Mouse (Mus musculus) cortical plate, adult 2 months (tissue): ENCODE results near the gene Tbc1d8. TPM values are rescaled to one million over a fixed set of nuclear protein-coding genes. Genes with fewer than 3 reads are reported as not detected.

Experiments
- H3K27ac ChIP-seq: fragments of 200-500 bp; 2 replicates; pipeline ENCODE4 v1.5.1; 2012; ENCODE audit warnings: low read length, control low read depth, inconsistent platforms; ENCODE audit not compliant: insufficient read depth
- H3K4me1 ChIP-seq: fragments of 200-500 bp; 2 replicates; pipeline ENCODE4 v1.6.1; 2011; ENCODE audit warnings: low read length; ENCODE audit not compliant: control insufficient read depth, insufficient read depth
- H3K4me3 ChIP-seq: fragments of 200-500 bp; 2 replicates; pipeline ENCODE4 v1.5.1; 2011; ENCODE audit warnings: mild to moderate bottlenecking, low read length, control low read depth; ENCODE audit not compliant: insufficient read depth
- CTCF ChIP-seq: fragments of 200-500 bp; IDR thresholded peaks from 2 replicates; pipeline ENCODE4 v1.5.1; 2011; ENCODE audit warnings: mild to moderate bottlenecking, control low read depth, low read length; ENCODE audit not compliant: insufficient read depth; ENCODE audit errors: extremely low read depth
- POLR2A ChIP-seq: fragments of 200-500 bp; IDR thresholded peaks from 2 replicates; pipeline ENCODE4 v1.6.1; 2011; ENCODE audit warnings: mild to moderate bottlenecking, low read length, control low read depth; ENCODE audit not compliant: insufficient read depth; ENCODE audit errors: extremely low read depth
- polyA plus RNA-seq: library from polyadenylated mRNA; depleted of rRNA; stranded (reverse); fragments of >200 nt; gene quantifications from 2 replicates; pipeline ENCODE4 v1.2.3, GENCODE M21; 2012

The Tbc1d8 gene
- polyA plus RNA-seq, 1 experiment, result 20.3 TPM

DNA sequence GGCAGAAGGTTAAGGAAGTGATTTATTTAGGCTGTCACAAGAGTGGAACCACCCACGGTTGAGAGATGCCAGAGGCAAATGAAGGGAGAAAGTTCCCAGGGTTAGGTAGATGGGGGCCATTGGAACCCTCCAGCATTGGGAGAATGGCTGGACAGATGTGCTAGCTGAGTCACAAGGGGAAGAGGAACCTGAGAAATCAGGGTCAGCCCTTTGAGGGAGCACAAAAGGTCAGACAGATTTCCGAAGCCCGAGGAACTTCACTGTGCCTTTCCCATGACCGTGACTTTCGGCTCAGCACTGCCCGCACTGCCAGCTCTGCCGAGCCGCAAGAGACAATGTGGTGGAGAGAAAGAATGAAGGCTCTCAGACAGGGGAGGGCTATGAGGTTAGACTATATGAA lies 33.2 kb upstream of the Tbc1d8 start:
- Histone ChIP-seq H3K27ac (no peak overlapping the region), H3K4me1 (no peaks in the 10 kb centered on the region), H3K4me3 (no peak overlapping the region)
- TF ChIP-seq CTCF, result no peak
- no peak for TF ChIP-seq POLR2A

DNA sequence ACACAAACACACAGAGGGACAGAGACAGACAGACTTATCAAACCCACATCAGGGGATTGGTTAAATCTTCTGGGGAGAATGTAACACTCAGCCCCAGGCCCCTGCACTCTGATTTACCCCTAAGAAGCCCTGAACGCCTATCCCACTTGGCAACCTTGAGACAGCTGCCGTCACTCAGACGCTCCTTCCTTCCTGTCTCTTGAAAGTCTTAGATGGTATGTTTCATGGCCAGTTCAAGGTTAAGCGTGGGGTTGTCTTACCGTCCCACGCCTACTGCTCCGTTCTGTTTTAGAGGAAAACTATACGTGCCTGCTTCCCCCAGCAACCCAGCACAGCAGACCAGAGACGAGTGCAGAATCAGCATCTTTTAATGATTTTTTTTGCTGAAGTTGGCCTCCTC lies 27.0 kb upstream of the Tbc1d8 start:
- no peak overlapping the region for H3K4me3 ChIP-seq

GRCm38 (mm10) chr1:39504261-39504660 lies 25.7 kb upstream of the Tbc1d8 start:
- H3K4me1 ChIP-seq, result no peaks in the 10 kb centered on the region
- no peak overlapping the region for H3K4me3 ChIP-seq
- TF ChIP-seq CTCF (peak; percentile 67), POLR2A (no peak)
- H3K27ac ChIP-seq, result no peak overlapping the region

More for the DNA sequence above, 27.0 kb upstream of the Tbc1d8 start:
- TF ChIP-seq POLR2A (no peak), CTCF (no peak)
- H3K27ac ChIP-seq, result no peak overlapping the region
- no peaks in the 10 kb centered on the region for H3K4me1 ChIP-seq

- TF ChIP-seq POLR2A, result no peak
- no peak for TF ChIP-seq CTCF
- Histone ChIP-seq H3K4me1 (no peaks in the 10 kb centered on the region), H3K4me3 (no peak overlapping the region), H3K27ac (no peak overlapping the region)
These were observed 24.5 kb upstream of the Tbc1d8 start for GRCm38 (mm10) chr1:39502817-39503633.

GRCm38 (mm10) chr1:39499485-39499941 lies 21.0 kb upstream of the Tbc1d8 start:
- no peak overlapping the region for H3K4me3 ChIP-seq
- no peak overlapping the region for H3K27ac ChIP-seq
- no peak for TF ChIP-seq POLR2A
- TF ChIP-seq CTCF, result no peak
- no peaks in the 10 kb centered on the region for H3K4me1 ChIP-seq

GRCm38 (mm10) chr1:39497748-39498147 lies 19.2 kb upstream of the Tbc1d8 start:
- H3K27ac ChIP-seq, result no peak overlapping the region
- H3K4me3 ChIP-seq, result no peak overlapping the region
- no peak for TF ChIP-seq CTCF
- TF ChIP-seq POLR2A, result no peak
- no peaks in the 10 kb centered on the region for H3K4me1 ChIP-seq

DNA sequence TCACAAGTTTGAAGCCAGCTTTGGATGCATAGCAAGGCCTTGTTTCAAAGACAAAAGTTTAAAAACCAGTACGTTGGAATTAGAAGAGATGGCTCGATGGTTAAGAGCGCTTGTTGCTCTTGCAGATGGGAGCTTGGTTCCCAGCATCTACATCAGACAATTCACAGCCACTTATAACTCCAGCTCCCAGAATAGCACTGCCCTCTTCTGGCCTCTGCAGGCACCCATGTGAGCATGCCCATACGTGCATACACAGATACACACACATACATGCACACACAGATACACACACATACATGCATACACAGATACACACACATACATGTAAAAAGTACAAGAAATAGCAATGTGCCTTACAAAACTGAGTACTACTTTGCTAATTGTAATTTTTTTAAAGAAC lies 18.4 kb upstream of the Tbc1d8 start:
- Histone ChIP-seq H3K4me3 (no peak overlapping the region), H3K27ac (no peak overlapping the region), H3K4me1 (no peaks in the 10 kb centered on the region)
- TF ChIP-seq CTCF (no peak), POLR2A (no peak)

DNA sequence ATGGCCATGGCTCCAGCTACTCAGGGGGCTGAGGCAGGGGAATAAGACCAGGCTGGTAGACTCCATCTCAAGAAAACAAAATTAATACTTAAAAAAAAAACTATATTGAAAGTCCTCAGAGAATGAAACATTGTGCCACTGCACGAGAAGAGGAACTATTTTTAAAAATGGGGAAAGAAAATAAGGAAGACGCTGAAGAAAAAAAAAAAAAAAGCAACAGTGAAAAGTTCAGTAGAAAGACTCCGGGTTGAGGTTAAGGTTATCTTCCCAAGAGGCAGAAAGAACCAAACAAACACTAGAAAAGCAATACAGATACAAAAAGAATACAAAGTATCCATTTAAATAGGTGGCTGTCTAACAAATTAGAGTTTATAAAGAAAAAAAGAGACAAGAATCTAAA lies 15.1 kb upstream of the Tbc1d8 start:
- Histone ChIP-seq H3K27ac (no peak overlapping the region), H3K4me3 (no peak overlapping the region), H3K4me1 (no peaks in the 10 kb centered on the region)
- no peak for TF ChIP-seq CTCF
- no peak for TF ChIP-seq POLR2A

- H3K27ac ChIP-seq, result no peak overlapping the region
- H3K4me1 ChIP-seq, result no peaks in the 10 kb centered on the region
- no peak overlapping the region for H3K4me3 ChIP-seq
- TF ChIP-seq CTCF, result no peak
- TF ChIP-seq POLR2A, result no peak
These were observed 14.6 kb upstream of the Tbc1d8 start for GRCm38 (mm10) chr1:39493165-39493564.

- TF ChIP-seq POLR2A (no peak), CTCF (no peak)
These were observed 8.8 kb upstream of the Tbc1d8 start for GRCm38 (mm10) chr1:39487370-39487769.

More at GRCm38 (mm10) chr1:39487370-39487769, 8.8 kb upstream of the Tbc1d8 start:
- no peak overlapping the region for H3K27ac ChIP-seq
- no peak overlapping the region for H3K4me3 ChIP-seq
- H3K4me1 ChIP-seq, result no peaks in the 10 kb centered on the region
